Mouse (Mus musculus) midbrain, embryonic 13.5 days (tissue): Measurements from ENCODE around the gene Csrp2. TPM values are rescaled to one million over a fixed set of nuclear protein-coding genes. Genes with fewer than 3 reads are reported as not detected.

Source experiments
- ATAC-seq: fragments of 200-750 bp; cut with Nextera tagmentation; 2 replicates; pipeline ENCODE4 v1.8.0; 2017; ENCODE audit warnings: mild to moderate bottlenecking, moderate TSS enrichment, moderate library complexity
- H3K27ac ChIP-seq: fragments of 300-500 bp; sonication (generic); 2 replicates; pipeline ENCODE4 v1.5.1; 2015; ENCODE audit warnings: inconsistent platforms, mild to moderate bottlenecking, moderate library complexity
- H3K27me3 ChIP-seq: fragments of 300-500 bp; sonication (generic); 2 replicates; pipeline ENCODE4 v1.6.1; 2015; ENCODE audit warnings: mild to moderate bottlenecking, inconsistent platforms
- H3K36me3 ChIP-seq: fragments of 300-500 bp; sonication (generic); 2 replicates; pipeline ENCODE4 v1.6.1; 2015; ENCODE audit warnings: mild to moderate bottlenecking, inconsistent platforms
- H3K4me1 ChIP-seq: fragments of 300-500 bp; sonication (generic); replicated peaks from 2 replicates; pipeline ENCODE4 v1.6.1; 2015; ENCODE audit warnings: inconsistent platforms
- H3K4me2 ChIP-seq: fragments of 300-500 bp; sonication (generic); replicated peaks from 2 replicates; pipeline ENCODE4 v1.6.1; 2015; ENCODE audit warnings: moderate library complexity, mild to moderate bottlenecking, inconsistent platforms
- H3K4me3 ChIP-seq: fragments of 300-500 bp; sonication (generic); replicated peaks from 2 replicates; pipeline ENCODE4 v1.5.1; 2015; ENCODE audit warnings: mild to moderate bottlenecking, inconsistent platforms
- H3K9ac ChIP-seq: fragments of 300-500 bp; sonication (generic); replicated peaks from 2 replicates; pipeline ENCODE4 v1.6.1; 2015; ENCODE audit warnings: mild to moderate bottlenecking, inconsistent platforms
- H3K9me3 ChIP-seq: fragments of 300-500 bp; sonication (generic); 2 replicates; pipeline ENCODE4 v1.6.1; 2016; ENCODE audit warnings: mild to moderate bottlenecking, inconsistent platforms
- WGBS: fragments of 180-500 bp; shearing (Covaris S2); methylation state at CpG from one replicate; pipeline ENCODE4 v1.1.7; 2015; 5-methylcytosine and 5-hydroxymethylcytosine counted together
- polyA plus RNA-seq: library from polyadenylated mRNA; unstranded; fragments of >200 nt; fragmentation: Nextera tagmentation; extraction: Ambion mirVana; gene quantifications from 2 replicates; pipeline ENCODE4 v1.2.1, GENCODE M21; 2015

Csrp2 gene
- polyA plus RNA-seq, 1 experiment from 2014 or later, result 128 TPM

DNA sequence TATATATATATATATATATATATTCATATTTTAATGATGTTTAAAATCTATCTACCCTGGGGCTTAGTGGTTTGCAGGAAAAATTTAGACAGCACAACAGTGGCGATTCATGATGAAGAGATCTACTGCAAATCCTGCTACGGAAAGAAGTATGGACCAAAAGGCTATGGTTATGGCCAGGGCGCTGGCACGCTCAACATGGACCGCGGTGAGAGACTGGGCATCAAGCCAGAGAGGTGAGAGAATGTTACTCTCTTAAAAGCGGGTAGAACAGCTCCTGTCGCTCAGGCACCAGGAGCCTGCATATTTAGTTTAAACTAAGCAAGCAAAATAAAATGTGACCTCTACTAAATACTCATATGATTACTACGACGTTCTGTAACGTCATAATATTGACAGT is 15.5 kb downstream of the Csrp2 start:
- H3K4me2 ChIP-seq, result no peak overlapping the region
- H3K9ac ChIP-seq, result no peak overlapping the region
- no peaks in the 10 kb centered on the region for H3K9me3 ChIP-seq
- H3K27me3 ChIP-seq, result no peaks in the 10 kb centered on the region
- no peak overlapping the region for H3K4me3 ChIP-seq
- H3K27ac ChIP-seq, result no peak overlapping the region
- H3K4me1 ChIP-seq, result peaks cover 15% of the 10 kb centered on the region
- 94% methylated on average over 11 of the region's 11 CpGs for WGBS
- no peak for ATAC-seq
- peaks cover 14% of the 10 kb centered on the region for H3K36me3 ChIP-seq

DNA sequence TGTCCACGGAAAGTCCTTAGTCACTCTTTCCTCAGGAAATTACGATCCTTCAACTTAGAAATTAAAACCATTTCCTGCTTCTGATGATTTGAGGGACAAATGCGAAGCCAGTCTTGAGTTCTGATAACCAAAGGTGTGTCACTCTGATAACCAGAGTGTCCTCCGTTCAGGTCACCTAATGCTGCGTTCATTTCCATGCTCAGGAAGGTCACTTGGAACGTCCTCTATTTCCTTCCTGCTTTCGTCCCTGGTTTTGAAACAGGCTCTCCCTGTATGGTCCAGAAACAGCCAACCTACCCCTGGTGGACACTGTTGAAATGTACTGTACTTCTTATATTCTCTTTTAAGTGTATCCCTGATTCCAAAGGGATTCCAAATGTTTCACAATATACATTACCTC is 16.1 kb downstream of the Csrp2 start:
- H3K4me2 ChIP-seq, result no peak overlapping the region
- 86% methylated on average over 7 of the region's 7 CpGs for WGBS
- H3K27ac ChIP-seq, result no peak overlapping the region
- no peak overlapping the region for H3K4me3 ChIP-seq
- no peaks in the 10 kb centered on the region for H3K27me3 ChIP-seq
- no peak for ATAC-seq
- no peak overlapping the region for H3K9ac ChIP-seq
- H3K4me1 ChIP-seq, result peaks cover 10% of the 10 kb centered on the region
- peaks cover 14% of the 10 kb centered on the region for H3K36me3 ChIP-seq
- no peaks in the 10 kb centered on the region for H3K9me3 ChIP-seq

DNA sequence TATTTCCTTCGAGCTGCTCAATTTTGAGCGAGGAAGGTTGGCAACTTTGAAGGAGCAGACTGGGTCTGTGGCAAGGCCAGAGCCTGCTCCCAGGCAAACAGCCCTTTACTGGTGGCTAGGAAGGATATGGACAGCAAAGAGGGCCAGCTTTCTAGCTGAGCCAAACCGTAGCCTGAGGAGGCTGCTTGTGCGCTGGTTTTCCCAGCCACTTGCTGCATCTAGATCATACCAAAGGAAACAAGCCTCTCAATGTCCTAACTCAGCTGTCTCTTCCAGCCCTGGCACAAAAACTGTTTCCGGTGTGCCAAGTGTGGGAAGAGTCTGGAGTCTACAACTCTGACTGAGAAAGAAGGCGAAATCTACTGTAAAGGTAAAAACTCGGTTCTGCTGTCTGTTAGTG is 18.8 kb downstream of the Csrp2 start:
- no peak for ATAC-seq
- H3K9me3 ChIP-seq, result no peaks in the 10 kb centered on the region
- no peak overlapping the region for H3K27ac ChIP-seq
- H3K9ac ChIP-seq, result 0 out of 2 replicates have a peak overlapping the region, but pooled peaks have one; percentile 15
- 91% methylated on average over 7 of the region's 7 CpGs for WGBS
- H3K27me3 ChIP-seq, result no peaks in the 10 kb centered on the region
- no peak overlapping the region for H3K4me3 ChIP-seq
- no peaks in the 10 kb centered on the region for H3K4me1 ChIP-seq
- peaks cover 30% of the 10 kb centered on the region for H3K36me3 ChIP-seq
- H3K4me2 ChIP-seq, result no peak overlapping the region

DNA sequence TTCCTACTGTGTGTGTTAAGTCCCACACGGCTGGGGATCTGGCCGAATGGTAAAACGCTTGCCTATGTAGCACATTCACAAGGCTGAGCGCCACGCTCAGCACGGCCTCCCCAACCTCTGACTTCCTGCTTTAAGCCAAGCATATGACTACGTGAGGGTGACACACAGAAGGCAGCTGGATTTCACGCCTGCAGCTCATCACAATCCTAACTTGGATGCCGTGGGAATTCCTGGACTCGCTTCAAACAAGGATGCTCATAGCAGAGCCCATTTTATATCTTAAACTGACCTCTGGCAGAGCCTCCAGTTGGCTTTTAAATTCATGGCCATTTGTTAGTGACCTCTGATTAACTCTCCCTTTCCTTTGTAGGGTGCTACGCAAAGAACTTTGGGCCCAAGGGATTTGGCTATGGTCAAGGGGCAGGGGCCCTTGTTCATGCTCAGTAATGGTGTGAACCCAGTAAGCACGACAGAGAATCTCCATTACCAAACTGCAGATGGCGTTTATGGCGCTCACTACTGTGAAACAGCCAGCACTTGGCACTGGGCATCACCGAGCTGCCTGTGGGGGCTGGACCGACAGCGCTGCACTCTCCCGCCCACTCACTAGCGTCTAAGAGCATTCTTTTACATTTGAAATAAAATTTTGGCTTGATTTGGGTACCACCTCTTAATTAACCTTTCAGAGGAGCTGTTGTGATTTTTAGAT is 19.4 kb downstream of the Csrp2 start:
- Histone ChIP-seq H3K4me3 (no peak overlapping the region), H3K9me3 (no peaks in the 10 kb centered on the region), H3K4me2 (no peak overlapping the region), H3K9ac (no peak overlapping the region), H3K27me3 (no peaks in the 10 kb centered on the region), H3K4me1 (no peaks in the 10 kb centered on the region), H3K27ac (no peak overlapping the region), H3K36me3 (peaks cover 33% of the 10 kb centered on the region)
- 90% methylated on average over 19 of the region's 19 CpGs for WGBS
- ATAC-seq, result peak; percentile 69

DNA sequence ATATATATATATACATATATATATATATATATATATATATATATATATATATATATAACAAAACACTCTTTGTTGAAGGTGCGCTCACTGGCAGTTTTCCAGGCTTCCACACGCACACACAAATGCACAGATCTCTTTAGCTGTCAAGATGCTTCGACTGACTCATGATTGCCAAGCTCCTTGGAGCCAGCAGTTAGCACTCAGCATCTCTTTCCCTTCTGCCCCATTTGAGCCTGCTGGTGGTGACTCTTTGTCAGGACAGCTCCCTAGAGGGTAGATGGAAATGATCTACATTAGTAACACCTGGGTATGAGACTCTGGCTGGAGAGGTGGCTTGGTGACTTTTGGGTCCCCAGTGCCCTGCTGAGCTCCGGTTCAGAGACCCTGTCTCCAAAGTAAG is 20.1 kb downstream of the Csrp2 start:
- Histone ChIP-seq H3K4me1 (no peaks in the 10 kb centered on the region), H3K4me2 (no peak overlapping the region), H3K4me3 (no peak overlapping the region), H3K27ac (no peak overlapping the region), H3K9ac (no peak overlapping the region), H3K27me3 (no peaks in the 10 kb centered on the region), H3K9me3 (no peaks in the 10 kb centered on the region), H3K36me3 (peaks cover 37% of the 10 kb centered on the region)
- ATAC-seq, result no peak; the same call in 1 of the 2 replicates
- WGBS, result 86% methylated on average over 4 of the region's 4 CpGs

DNA sequence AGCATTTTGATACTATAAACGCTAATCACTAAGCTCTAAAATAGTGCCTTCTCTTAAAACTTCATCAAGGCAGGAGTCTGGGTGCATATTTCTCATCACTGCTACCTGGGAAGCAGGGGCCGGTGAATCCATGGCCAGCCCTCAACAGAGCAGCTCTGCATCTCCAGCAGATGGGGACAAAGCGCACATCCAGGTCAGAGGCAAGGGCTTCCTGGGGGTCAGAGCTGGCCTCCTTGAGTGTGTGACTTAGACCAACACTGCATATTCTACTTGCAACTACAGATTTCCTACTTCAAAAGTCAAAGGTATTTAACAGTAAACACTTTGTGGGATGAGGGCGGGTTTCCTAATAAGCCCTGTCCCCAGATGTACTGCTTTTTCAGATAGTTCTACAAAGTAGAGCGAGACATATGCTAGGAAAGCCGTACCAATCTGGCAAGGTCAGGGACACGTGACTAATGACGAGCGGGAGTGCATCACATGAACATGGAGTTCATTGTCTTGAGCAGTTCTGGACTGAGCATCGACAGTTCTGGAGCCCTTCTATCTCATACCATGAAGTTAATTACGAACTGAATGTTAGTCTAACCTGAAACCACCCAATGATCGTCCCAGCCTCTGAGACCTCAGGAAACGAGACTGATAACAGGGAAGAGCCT is 21.3 kb downstream of the Csrp2 start:
- Histone ChIP-seq H3K4me2 (no peak overlapping the region), H3K9me3 (no peaks in the 10 kb centered on the region), H3K4me3 (no peak overlapping the region), H3K27me3 (no peaks in the 10 kb centered on the region), H3K27ac (no peak overlapping the region), H3K36me3 (peaks cover 46% of the 10 kb centered on the region), H3K9ac (no peak overlapping the region), H3K4me1 (no peaks in the 10 kb centered on the region)
- 90% methylated on average over 13 of the region's 13 CpGs for WGBS
- no peak for ATAC-seq

DNA sequence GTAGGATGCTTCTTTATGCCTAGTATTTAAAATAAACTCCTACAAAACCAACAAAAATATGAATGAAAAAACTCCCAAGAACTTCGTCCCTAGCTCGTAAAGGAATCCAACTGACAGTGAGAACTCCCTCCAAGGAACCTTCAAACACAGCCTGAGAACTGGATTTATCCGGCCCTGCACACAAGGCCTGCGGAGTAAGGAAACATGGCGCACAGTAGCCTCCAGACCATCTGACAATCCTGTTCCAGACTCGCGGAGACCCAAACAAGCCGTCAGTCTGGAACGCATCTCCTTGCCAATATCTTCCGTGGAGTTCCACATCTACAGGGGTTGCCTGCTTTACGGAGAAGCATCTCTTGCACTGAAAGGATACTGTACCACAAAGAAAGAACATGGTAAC is 22.4 kb downstream of the Csrp2 start:
- no peak for ATAC-seq
- peaks cover 55% of the 10 kb centered on the region for H3K36me3 ChIP-seq

DNA sequence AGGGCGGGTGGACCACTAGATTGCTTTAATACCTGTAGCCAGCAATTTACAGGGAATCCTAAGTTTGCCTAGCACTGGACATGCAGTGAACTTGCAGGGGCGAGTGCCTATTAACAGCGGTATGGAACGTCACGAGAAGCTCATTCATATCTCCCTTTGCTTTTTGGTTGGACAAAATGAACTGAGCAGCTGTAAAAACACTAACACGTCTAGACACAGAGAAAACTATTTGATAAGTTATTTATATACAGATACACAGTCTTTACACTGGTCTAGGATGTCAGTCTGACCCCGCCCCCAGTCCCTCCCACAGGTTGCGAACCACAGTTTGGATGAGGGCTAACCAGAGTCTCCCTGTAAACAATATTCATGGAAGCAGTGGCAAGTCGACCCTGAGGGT is 23.2 kb downstream of the Csrp2 start:
- Histone ChIP-seq H3K36me3 (peaks cover 60% of the 10 kb centered on the region), H3K9ac (no peak overlapping the region), H3K4me3 (no peak overlapping the region), H3K27ac (no peak overlapping the region), H3K4me1 (no peaks in the 10 kb centered on the region), H3K9me3 (no peaks in the 10 kb centered on the region), H3K27me3 (no peaks in the 10 kb centered on the region), H3K4me2 (no peak overlapping the region)
- no peak for ATAC-seq
- 92% methylated on average over 9 of the region's 9 CpGs for WGBS

More for the DNA sequence above, 22.4 kb downstream of the Csrp2 start:
- no peak overlapping the region for H3K4me2 ChIP-seq
- no peaks in the 10 kb centered on the region for H3K9me3 ChIP-seq
- no peaks in the 10 kb centered on the region for H3K27me3 ChIP-seq
- H3K9ac ChIP-seq, result no peak overlapping the region
- no peaks in the 10 kb centered on the region for H3K4me1 ChIP-seq
- WGBS, result 94% methylated on average over 11 of the region's 11 CpGs
- H3K4me3 ChIP-seq, result no peak overlapping the region
- H3K27ac ChIP-seq, result no peak overlapping the region

DNA sequence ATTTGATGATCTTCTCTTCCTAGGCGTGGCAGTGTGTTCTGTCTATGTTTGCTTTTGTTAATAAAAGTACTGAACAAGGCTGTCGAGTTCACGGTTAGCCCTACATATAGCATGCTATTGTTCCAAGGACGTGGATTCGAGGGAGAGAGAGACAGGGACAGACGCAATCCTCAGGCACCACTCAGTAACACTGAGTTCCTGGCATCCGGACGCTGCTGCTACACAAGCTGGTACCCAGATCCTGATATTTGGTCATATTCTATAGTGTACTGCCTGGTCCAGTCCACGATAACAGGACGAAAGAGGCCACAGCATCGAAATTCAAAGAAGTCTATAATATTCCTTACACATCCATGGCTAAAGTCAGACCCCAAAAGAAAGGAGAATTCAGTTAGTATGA is 24.6 kb downstream of the Csrp2 start:
- Histone ChIP-seq H3K4me3 (no peak overlapping the region), H3K9me3 (no peaks in the 10 kb centered on the region), H3K36me3 (peaks cover 53% of the 10 kb centered on the region), H3K27me3 (no peaks in the 10 kb centered on the region), H3K4me2 (no peak overlapping the region), H3K27ac (no peak overlapping the region), H3K4me1 (no peaks in the 10 kb centered on the region), H3K9ac (no peak overlapping the region)
- ATAC-seq, result no peak
- WGBS, result 94% methylated on average over 11 of the region's 11 CpGs

DNA sequence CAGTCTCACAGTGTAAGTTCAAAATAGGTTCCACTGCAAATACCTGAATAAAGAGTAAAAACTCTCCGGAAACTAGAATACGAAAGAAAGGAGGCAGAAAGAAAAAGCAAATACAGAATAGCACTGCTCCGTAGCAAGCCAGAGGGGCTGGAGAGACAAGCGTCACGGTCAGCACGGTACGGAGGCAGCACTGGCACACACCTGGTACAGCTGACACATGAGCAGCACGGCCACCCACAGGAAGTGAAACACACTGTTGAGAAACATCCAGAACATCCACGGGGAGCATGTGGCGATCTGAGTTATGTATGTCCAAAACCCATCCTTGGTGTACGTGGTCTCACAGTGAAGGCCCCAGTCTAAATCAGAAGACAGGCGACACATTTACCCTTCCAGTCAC is 26.4 kb downstream of the Csrp2 start:
- Histone ChIP-seq H3K27me3 (no peaks in the 10 kb centered on the region), H3K27ac (no peak overlapping the region), H3K36me3 (peaks cover 63% of the 10 kb centered on the region), H3K9me3 (no peaks in the 10 kb centered on the region), H3K4me3 (no peak overlapping the region), H3K4me2 (no peak overlapping the region), H3K4me1 (no peaks in the 10 kb centered on the region), H3K9ac (no peak overlapping the region)
- 88% methylated on average over 12 of the region's 12 CpGs for WGBS
- no peak for ATAC-seq

DNA sequence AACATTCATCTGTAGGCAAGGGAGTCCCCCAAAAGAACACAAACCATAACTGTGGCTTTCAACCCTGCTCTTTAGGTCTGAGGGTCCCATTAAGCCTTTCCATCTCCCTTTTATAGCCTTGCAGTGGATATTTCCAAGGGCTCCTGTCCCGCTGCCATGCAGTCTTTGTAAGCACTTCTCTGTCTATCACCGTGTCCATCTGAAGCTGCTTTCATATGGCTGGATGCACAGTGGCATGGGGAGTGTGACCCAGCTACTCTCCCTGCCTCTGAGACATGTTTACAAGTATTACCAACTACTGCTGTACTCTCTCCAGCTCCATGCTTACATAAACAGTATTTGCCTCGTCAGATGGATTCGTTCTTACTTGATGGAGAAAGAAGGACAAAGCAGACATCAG is 28.0 kb downstream of the Csrp2 start:
- Histone ChIP-seq H3K36me3 (peaks cover 58% of the 10 kb centered on the region), H3K9ac (no peak overlapping the region), H3K9me3 (no peaks in the 10 kb centered on the region), H3K27me3 (no peaks in the 10 kb centered on the region), H3K27ac (no peak overlapping the region), H3K4me1 (no peaks in the 10 kb centered on the region), H3K4me3 (no peak overlapping the region), H3K4me2 (no peak overlapping the region)
- no peak for ATAC-seq
- WGBS, result 90% methylated on average over 4 of the region's 4 CpGs

DNA sequence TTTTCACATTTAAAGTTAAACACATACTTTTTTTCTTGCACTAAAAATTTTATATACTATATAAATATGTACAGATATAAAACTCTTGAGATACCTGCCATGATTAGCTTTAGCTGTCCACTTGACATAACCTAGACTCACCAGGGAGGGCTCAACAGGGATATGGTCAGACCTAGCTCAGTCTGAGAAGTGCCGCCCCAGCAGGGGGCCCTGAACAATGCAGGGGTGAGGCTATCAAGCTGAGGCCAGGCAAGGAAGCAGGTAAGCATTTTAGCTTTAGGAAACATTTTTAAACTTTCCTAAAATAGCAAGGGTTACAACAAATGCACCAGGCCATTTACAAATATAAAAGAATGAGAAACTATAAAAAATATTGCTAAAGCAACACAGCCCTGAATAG is 31.5 kb downstream of the Csrp2 start:
- H3K27ac ChIP-seq, result no peak overlapping the region
- H3K9ac ChIP-seq, result no peak overlapping the region
- H3K4me2 ChIP-seq, result no peak overlapping the region
- H3K27me3 ChIP-seq, result no peaks in the 10 kb centered on the region
- 100% methylated on average over 1 of the region's 1 CpGs for WGBS
- H3K9me3 ChIP-seq, result no peaks in the 10 kb centered on the region
- ATAC-seq, result no peak
- no peaks in the 10 kb centered on the region for H3K4me1 ChIP-seq
- H3K36me3 ChIP-seq, result peaks cover 45% of the 10 kb centered on the region
- no peak overlapping the region for H3K4me3 ChIP-seq

DNA sequence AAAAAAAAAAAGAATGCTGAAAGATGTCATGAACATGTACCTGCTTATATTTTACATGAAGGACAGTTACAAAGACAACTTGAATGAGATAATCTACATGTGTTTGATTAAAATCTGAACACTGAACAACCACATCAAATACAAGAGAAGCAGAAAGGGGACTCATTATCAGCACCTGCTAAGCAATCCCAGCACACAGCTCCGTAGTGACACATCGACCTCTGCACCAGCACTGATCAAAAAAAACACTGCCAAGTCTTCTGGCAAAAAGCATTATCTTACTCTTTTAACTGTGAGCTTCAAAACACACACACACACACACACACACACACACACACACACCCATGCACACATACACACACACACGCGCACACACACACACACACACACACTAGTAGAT is 32.2 kb downstream of the Csrp2 start:
- H3K4me2 ChIP-seq, result no peak overlapping the region
- no peak overlapping the region for H3K4me3 ChIP-seq
- H3K27ac ChIP-seq, result no peak overlapping the region
- peaks cover 45% of the 10 kb centered on the region for H3K36me3 ChIP-seq
- no peaks in the 10 kb centered on the region for H3K9me3 ChIP-seq
- no peaks in the 10 kb centered on the region for H3K4me1 ChIP-seq
- ATAC-seq, result no peak
- WGBS, result 83% methylated on average over 4 of the region's 4 CpGs
- H3K9ac ChIP-seq, result no peak overlapping the region
- no peaks in the 10 kb centered on the region for H3K27me3 ChIP-seq
